Mouse (Mus musculus) bone marrow macrophage, adult 2 months (primary cell): ENCODE measurements around the gene Klhdc2.
A peak's percentile ranks its signal among the peaks of the same experiment; 100 is the strongest.

Experiments
- CTCF ChIP-seq: IDR thresholded peaks from 2 replicates; pipeline ENCODE4 v1.5.1; 2012; ENCODE audit warnings: low read depth, mild to moderate bottlenecking, low read length, moderate library complexity
- POLR2A ChIP-seq: IDR thresholded peaks from 2 replicates; pipeline ENCODE4 v1.6.1; 2012; ENCODE audit warnings: mild to moderate bottlenecking, low read depth, low read length, borderline replicate concordance

DNA sequence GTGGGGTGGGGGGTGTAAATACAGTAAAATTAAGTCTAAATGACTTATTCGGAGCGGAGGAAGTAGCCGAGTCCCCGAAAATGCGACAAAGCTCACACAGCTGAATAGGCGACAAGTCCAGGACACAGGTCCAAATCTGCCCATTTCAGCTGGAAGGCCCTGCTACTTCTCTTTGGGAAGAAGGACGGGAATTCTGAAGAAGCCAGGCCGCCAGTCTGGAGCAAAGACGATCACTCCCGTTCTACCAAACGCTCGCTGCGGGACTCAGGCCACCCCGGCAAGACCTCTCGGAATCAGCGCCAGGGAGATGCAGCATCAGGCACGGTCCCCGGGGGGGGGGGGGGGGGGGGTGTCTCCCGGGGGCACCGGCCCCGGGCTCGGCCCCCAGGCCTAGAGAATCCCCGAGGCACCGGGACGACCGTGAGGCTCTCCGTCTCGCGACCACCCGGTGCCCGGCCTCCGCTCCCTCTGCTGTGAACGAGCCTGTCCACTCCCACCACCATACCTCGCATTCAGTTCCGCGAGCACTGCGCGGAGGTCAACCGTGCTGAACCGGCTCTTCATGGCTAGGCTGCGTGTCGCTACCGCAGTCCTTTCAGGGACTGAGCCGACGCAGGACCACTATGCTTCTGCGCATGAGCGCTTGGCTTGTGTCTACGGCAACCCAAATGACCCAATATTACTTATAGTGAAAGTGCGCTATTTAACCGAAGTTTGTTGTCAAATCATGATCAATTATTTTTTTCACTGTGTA, 60.2 kb downstream of the Klhdc2 start, which contains the start of gene Nemf:
- TF ChIP-seq POLR2A (peak; percentile 71; the same call in 1 of the 2 replicates), CTCF (no peak)
